Mouse (Mus musculus) midbrain, embryonic 11.5 days (tissue): Measurements from ENCODE around the gene Eif4e2. TPM values are rescaled to one million over a fixed set of nuclear protein-coding genes. Genes with fewer than 3 reads are reported as not detected.
A peak's percentile ranks its signal among the peaks of the same experiment; 100 is the strongest.

ENCODE experiments used
- ATAC-seq: fragments of 200-750 bp; cut with Nextera tagmentation; 2 replicates; pipeline ENCODE4 v1.8.0; 2017; ENCODE audit warnings: moderate TSS enrichment, moderate library complexity; ENCODE audit not compliant: low FRiP score
- DNase-seq: peaks from one replicate; pipeline ENCODE4 v3.0.0; 2015; ENCODE audit warnings: low spot score; ENCODE audit errors: missing footprints
- H3K27ac ChIP-seq: fragments of 300-500 bp; sonication (generic); 2 replicates; pipeline ENCODE4 v1.5.1; 2014; ENCODE audit warnings: low read depth, low read length
- H3K27me3 ChIP-seq: fragments of 300-500 bp; sonication (generic); 2 replicates; pipeline ENCODE4 v1.6.1; 2014; ENCODE audit warnings: mild to moderate bottlenecking, low read length, moderate library complexity, mixed read lengths; ENCODE audit not compliant: control insufficient read depth, insufficient read depth
- H3K36me3 ChIP-seq: fragments of 300-500 bp; sonication (generic); 2 replicates; pipeline ENCODE4 v1.6.1; 2014; ENCODE audit warnings: mild to moderate bottlenecking, low read length, moderate library complexity, mixed read lengths; ENCODE audit not compliant: control insufficient read depth, insufficient read depth
- H3K4me1 ChIP-seq: fragments of 300-500 bp; sonication (generic); 2 replicates; pipeline ENCODE4 v1.6.1; 2014; ENCODE audit warnings: low read length; ENCODE audit not compliant: control insufficient read depth, insufficient read depth
- H3K4me2 ChIP-seq: fragments of 300-500 bp; sonication (generic); 2 replicates; pipeline ENCODE4 v1.6.1; 2014; ENCODE audit warnings: mild to moderate bottlenecking, moderate library complexity
- H3K4me3 ChIP-seq: fragments of 300-500 bp; sonication (generic); 2 replicates; pipeline ENCODE4 v1.5.1; 2014; ENCODE audit warnings: low read depth, low read length
- H3K9ac ChIP-seq: fragments of 300-500 bp; sonication (generic); 2 replicates; pipeline ENCODE4 v1.6.1; 2014; ENCODE audit warnings: low read length
- H3K9me3 ChIP-seq: fragments of 300-500 bp; sonication (generic); 2 replicates; pipeline ENCODE4 v1.6.1; 2016; ENCODE audit warnings: low read length; ENCODE audit not compliant: control insufficient read depth
- WGBS: fragments of 180-500 bp; shearing (Covaris S2); extraction: QIAGEN DNeasy Blood & Tissue Kit; methylation state at CpG from one replicate; pipeline ENCODE4 v1.1.7; 2014; 5-methylcytosine and 5-hydroxymethylcytosine counted together
- polyA plus RNA-seq: library from polyadenylated mRNA; unstranded; fragments of >200 nt; fragmentation: Nextera tagmentation; extraction: Ambion mirVana; gene quantifications from 2 replicates; pipeline ENCODE4 v1.2.1, GENCODE M21; 2014

Gene Eif4e2
- polyA plus RNA-seq: 130 and 135 TPM in 2 replicates

GRCm38 (mm10) chr1:87213735-87214704, at the start of gene Eif4e2:
TSS of gene Eif4e2 (plus strand) at chr1:87213914.
- no peaks in the 10 kb centered on the region for H3K36me3 ChIP-seq
- H3K27ac ChIP-seq: peak within 1 kb of the TSS; percentile 98
- peak within 1 kb of the TSS; percentile 82 for H3K4me3 ChIP-seq
- peak within 1 kb of the TSS; percentile 95 for H3K9ac ChIP-seq
- WGBS: under 1% methylated on average over 88 of the region's 99 CpGs
- peak within 1 kb of the TSS; percentile 67 for H3K4me2 ChIP-seq
- ATAC-seq (peak; percentile 98), DNase-seq (peak; percentile 98)
- H3K4me1 ChIP-seq: peaks cover 16% of the 10 kb centered on the region
- H3K27me3 ChIP-seq: no peaks in the 10 kb centered on the region
- no peaks in the 10 kb centered on the region for H3K9me3 ChIP-seq

GRCm38 (mm10) chr1:87164164-87164795, 49.4 kb upstream of the Eif4e2 start:
- Histone ChIP-seq H3K9me3 (no peaks in the 10 kb centered on the region), H3K9ac (no peak overlapping the region), H3K36me3 (no peaks in the 10 kb centered on the region), H3K27me3 (no peaks in the 10 kb centered on the region; the same call in 1 of the 2 replicates), H3K4me2 (no peak overlapping the region), H3K4me3 (no peak overlapping the region), H3K4me1 (no peaks in the 10 kb centered on the region), H3K27ac (no peak overlapping the region)
- ATAC-seq (peak; percentile 55), DNase-seq (no peak)
- 47% methylated on average over 11 of the region's 11 CpGs for WGBS

- Histone ChIP-seq H3K4me3 (no peak overlapping the region), H3K27ac (no peak overlapping the region), H3K36me3 (no peaks in the 10 kb centered on the region), H3K4me1 (no peaks in the 10 kb centered on the region), H3K4me2 (no peak overlapping the region), H3K27me3 (no peaks in the 10 kb centered on the region; the same call in 1 of the 2 replicates), H3K9ac (no peak overlapping the region), H3K9me3 (no peaks in the 10 kb centered on the region)
- WGBS: 51% methylated on average over 9 of the region's 9 CpGs
- DNase-seq (no peak), ATAC-seq (no peak)
Observed at GRCm38 (mm10) chr1:87164796-87165184, 48.9 kb upstream of the Eif4e2 start.

- Histone ChIP-seq H3K9me3 (no peaks in the 10 kb centered on the region), H3K9ac (no peak overlapping the region), H3K4me2 (0 out of 2 replicates have a peak overlapping the region, but pooled peaks have one; percentile 0), H3K36me3 (no peaks in the 10 kb centered on the region), H3K27ac (no peak overlapping the region), H3K27me3 (no peaks in the 10 kb centered on the region), H3K4me3 (no peak overlapping the region), H3K4me1 (peaks cover 7% of the 10 kb centered on the region)
- WGBS: 10% methylated on average over 17 of the region's 19 CpGs
- peak; percentile 51 for ATAC-seq
- DNase-seq: peak; percentile 80
Observed at GRCm38 (mm10) chr1:87170458-87170857, 43.3 kb upstream of the Eif4e2 start.

- Histone ChIP-seq H3K27ac (no peak overlapping the region), H3K27me3 (no peaks in the 10 kb centered on the region), H3K4me1 (peaks cover 7% of the 10 kb centered on the region), H3K36me3 (no peaks in the 10 kb centered on the region), H3K4me3 (no peak overlapping the region), H3K9ac (no peak overlapping the region), H3K9me3 (no peaks in the 10 kb centered on the region), H3K4me2 (no peak overlapping the region)
- WGBS: 96% methylated on average over 1 of the region's 1 CpGs
- peak; percentile 90 for DNase-seq
- no peak for ATAC-seq
Observed at GRCm38 (mm10) chr1:87171312-87171711, 42.4 kb upstream of the Eif4e2 start.

GRCm38 (mm10) chr1:87172316-87172715, 41.4 kb upstream of the Eif4e2 start:
- H3K9me3 ChIP-seq: no peaks in the 10 kb centered on the region
- DNase-seq (peak; percentile 70), ATAC-seq (no peak)
- H3K4me1 ChIP-seq: peaks cover 7% of the 10 kb centered on the region
- no peak overlapping the region for H3K27ac ChIP-seq
- H3K27me3 ChIP-seq: no peaks in the 10 kb centered on the region
- H3K4me2 ChIP-seq: no peak overlapping the region
- H3K9ac ChIP-seq: no peak overlapping the region
- 48% methylated on average over 9 of the region's 9 CpGs for WGBS
- H3K4me3 ChIP-seq: no peak overlapping the region
- H3K36me3 ChIP-seq: no peaks in the 10 kb centered on the region

- Histone ChIP-seq H3K4me3 (no peak overlapping the region), H3K4me1 (peaks cover 10% of the 10 kb centered on the region), H3K9me3 (no peaks in the 10 kb centered on the region), H3K4me2 (peak overlapping the region; percentile 23; the same call in 1 of the 2 replicates), H3K27me3 (no peaks in the 10 kb centered on the region), H3K36me3 (no peaks in the 10 kb centered on the region), H3K9ac (no peak overlapping the region; the same call in 1 of the 2 replicates), H3K27ac (no peak overlapping the region)
- 25% methylated on average over 27 of the region's 28 CpGs for WGBS
- peak; percentile 98 for DNase-seq
- ATAC-seq: peak; percentile 40
Observed at GRCm38 (mm10) chr1:87174006-87174955, 39.4 kb upstream of the Eif4e2 start.

- H3K4me2 ChIP-seq: peak overlapping the region; percentile 4; the same call in 1 of the 2 replicates
- H3K9ac ChIP-seq: no peak overlapping the region
- DNase-seq: peak; percentile 87
- H3K27ac ChIP-seq: no peak overlapping the region
- H3K4me1 ChIP-seq: peaks cover 5% of the 10 kb centered on the region; the same call in 1 of the 2 replicates
- H3K27me3 ChIP-seq: no peaks in the 10 kb centered on the region
- H3K4me3 ChIP-seq: no peak overlapping the region
- peak; percentile 80 for ATAC-seq
- WGBS: 9% methylated on average over 11 of the region's 11 CpGs
- no peaks in the 10 kb centered on the region for H3K9me3 ChIP-seq
- H3K36me3 ChIP-seq: no peaks in the 10 kb centered on the region
Observed at GRCm38 (mm10) chr1:87175852-87176292, 37.8 kb upstream of the Eif4e2 start.
